Mouse (Mus musculus): ENCODE data around the gene 1700056E22Rik.

DNA sequence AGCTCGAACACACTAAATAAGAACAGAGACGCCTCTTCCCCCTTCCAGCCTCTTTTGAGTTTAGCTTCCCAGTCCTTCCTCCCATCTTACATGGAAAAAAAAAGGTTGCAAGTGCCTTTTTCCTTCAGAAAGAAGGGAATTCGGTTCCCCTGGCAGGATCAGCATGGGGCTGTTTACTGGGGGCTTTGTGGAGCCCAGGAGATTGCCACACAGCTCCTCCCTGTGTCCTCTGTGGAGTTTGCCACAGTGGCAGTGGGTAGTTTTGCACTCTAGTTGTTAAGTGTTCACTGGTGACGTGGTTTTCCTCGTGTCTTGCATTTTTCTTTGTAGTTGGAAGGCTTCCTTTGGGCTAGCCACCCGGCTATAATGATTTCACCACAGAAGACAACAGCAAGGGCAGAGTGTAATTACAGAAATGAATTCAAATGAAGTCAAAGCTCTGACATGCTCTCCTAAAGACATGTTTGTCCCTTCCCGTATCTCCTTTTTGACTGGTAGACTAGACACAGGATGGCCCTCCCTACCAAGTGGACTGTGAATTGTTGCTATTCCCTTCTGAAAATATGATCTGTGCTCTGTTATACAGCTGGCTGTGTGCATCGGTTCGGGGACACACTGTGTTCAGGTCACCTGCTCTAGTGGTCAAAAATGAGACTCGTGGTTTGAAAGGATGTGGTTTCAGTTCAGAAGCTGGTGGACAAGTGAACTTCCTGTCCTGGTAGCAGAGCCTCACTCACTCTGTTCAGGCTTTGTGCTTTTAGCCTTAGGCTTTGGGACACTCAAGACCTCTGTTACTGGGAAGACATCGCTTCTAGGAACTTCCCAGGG lies 32.6 kb upstream of the 1700056E22Rik start:
- TF ChIP-seq POLR2A (IDR thresholded peaks at IDR 0.05; ENCODE audit: borderline replicate concordance, low read depth, low read length) (no peak), CTCF (IDR thresholded peaks at IDR 0.05; ENCODE audit: low read depth, low read length) (no peak)

Measured in bone marrow macrophage, adult 2 months (primary cell).